Mouse (Mus musculus) limb, embryonic 13.5 days (tissue): Measurements from ENCODE around the gene C730034F03Rik. TPM values are rescaled to one million over a fixed set of nuclear protein-coding genes. Genes with fewer than 3 reads are reported as not detected.

ENCODE experiments used
- ATAC-seq: fragments of 200-750 bp; cut with Nextera tagmentation; 2 replicates; pipeline ENCODE4 v1.8.0; 2017; ENCODE audit warnings: low read depth, moderate number of reproducible peaks, moderate TSS enrichment; ENCODE audit not compliant: low FRiP score
- H3K27ac ChIP-seq: fragments of 300-500 bp; sonication (generic); 2 replicates; pipeline ENCODE4 v1.5.1; 2015; ENCODE audit warnings: inconsistent platforms, mild to moderate bottlenecking, moderate library complexity
- H3K27me3 ChIP-seq: fragments of 300-500 bp; sonication (generic); 2 replicates; pipeline ENCODE4 v1.6.1; 2015; ENCODE audit warnings: mild to moderate bottlenecking, inconsistent platforms
- H3K36me3 ChIP-seq: fragments of 300-500 bp; sonication (generic); 2 replicates; pipeline ENCODE4 v1.6.1; 2015; ENCODE audit warnings: inconsistent platforms, mild to moderate bottlenecking, moderate library complexity
- H3K4me1 ChIP-seq: fragments of 300-500 bp; sonication (generic); 2 replicates; pipeline ENCODE4 v1.6.1; 2015; ENCODE audit warnings: inconsistent platforms
- H3K4me2 ChIP-seq: fragments of 300-500 bp; sonication (generic); replicated peaks from 2 replicates; pipeline ENCODE4 v1.6.1; 2015; ENCODE audit warnings: inconsistent platforms, mild to moderate bottlenecking, moderate library complexity
- H3K4me3 ChIP-seq: fragments of 300-500 bp; sonication (generic); 2 replicates; pipeline ENCODE4 v1.5.1; 2015; ENCODE audit warnings: moderate library complexity, mild to moderate bottlenecking, inconsistent platforms
- H3K9ac ChIP-seq: fragments of 300-500 bp; sonication (generic); 2 replicates; pipeline ENCODE4 v1.6.1; 2015; ENCODE audit warnings: mild to moderate bottlenecking, inconsistent platforms
- H3K9me3 ChIP-seq: fragments of 300-500 bp; sonication (generic); 2 replicates; pipeline ENCODE4 v1.6.1; 2016; ENCODE audit warnings: inconsistent platforms
- WGBS: fragments of 180-500 bp; shearing (Covaris S2); methylation state at CpG from one replicate; pipeline ENCODE4 v1.1.7; 2015; 5-methylcytosine and 5-hydroxymethylcytosine counted together
- polyA plus RNA-seq: library from polyadenylated mRNA; unstranded; fragments of >200 nt; fragmentation: Nextera tagmentation; extraction: Ambion mirVana; gene quantifications from 2 replicates; pipeline ENCODE4 v1.2.1, GENCODE M21; 2015

C730034F03Rik gene
- polyA plus RNA-seq, 1 experiment from 2014 or later, result 3.5 TPM

DNA sequence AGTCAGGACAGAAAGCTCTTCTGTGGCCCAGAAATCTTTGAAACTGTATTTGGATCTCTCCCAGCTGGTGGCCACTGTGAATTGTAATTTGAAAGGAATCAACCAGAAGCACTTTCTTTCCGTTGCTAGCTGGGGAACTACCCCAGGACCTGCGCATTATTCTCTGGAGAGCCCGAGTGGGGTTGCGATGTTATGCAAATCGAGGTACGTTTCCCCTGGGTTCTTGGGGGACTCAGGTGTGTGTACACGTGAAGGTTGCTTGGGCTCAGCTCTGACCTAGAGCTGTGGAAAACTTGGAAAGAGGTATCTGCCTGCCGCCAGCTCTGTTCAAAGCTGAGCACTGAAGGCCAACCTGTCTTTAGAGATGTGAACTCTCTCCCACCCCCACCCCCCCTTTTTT lies 48.4 kb downstream of the C730034F03Rik start:
- H3K27ac ChIP-seq, result no peak overlapping the region
- peaks cover 8% of the 10 kb centered on the region for H3K4me1 ChIP-seq
- H3K9me3 ChIP-seq, result peaks cover 8% of the 10 kb centered on the region; the same call in 1 of the 2 replicates
- H3K9ac ChIP-seq, result no peak overlapping the region
- H3K4me3 ChIP-seq, result no peak overlapping the region
- no peak for ATAC-seq
- H3K4me2 ChIP-seq, result no peak overlapping the region
- H3K36me3 ChIP-seq, result no peaks in the 10 kb centered on the region
- no peaks in the 10 kb centered on the region for H3K27me3 ChIP-seq
- 51% methylated on average over 8 of the region's 8 CpGs for WGBS

DNA sequence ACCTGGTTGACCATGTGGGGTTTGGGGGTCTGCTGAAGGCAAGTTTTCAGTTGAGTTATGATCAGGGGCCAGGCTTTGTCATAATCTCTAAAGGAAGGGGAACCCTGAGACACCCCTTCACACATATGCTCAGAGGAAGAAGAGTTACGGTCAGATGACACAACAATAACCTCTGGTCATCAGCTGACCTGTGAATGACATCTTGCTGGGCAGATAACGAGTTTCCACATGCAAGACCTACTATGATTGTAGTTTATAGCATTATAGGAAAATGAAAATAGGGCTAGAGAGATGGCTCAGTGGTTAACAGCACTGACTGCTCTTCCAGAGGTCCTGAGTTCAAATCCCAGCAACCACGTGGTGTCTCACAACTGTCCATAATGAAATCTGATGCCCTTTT lies 49.2 kb downstream of the C730034F03Rik start:
- Histone ChIP-seq H3K4me3 (no peak overlapping the region), H3K9me3 (peaks cover 8% of the 10 kb centered on the region; the same call in 1 of the 2 replicates), H3K9ac (no peak overlapping the region), H3K27ac (no peak overlapping the region), H3K4me2 (no peak overlapping the region), H3K27me3 (no peaks in the 10 kb centered on the region), H3K4me1 (peaks cover 8% of the 10 kb centered on the region), H3K36me3 (no peaks in the 10 kb centered on the region)
- WGBS, result 88% methylated on average over 3 of the region's 3 CpGs
- ATAC-seq, result no peak

Other genes starting within 250 kb of the C730034F03Rik start
- 130 and 144 TPM in 2 replicates for gene Plxnb2, start 248.8 kb upstream of the C730034F03Rik start, polyA plus RNA-seq
- gene Dennd6b, start 233.1 kb upstream of the C730034F03Rik start, polyA plus RNA-seq, result 22.8 and 25.8 TPM in 2 replicates
- gene Ppp6r2, start 218.0 kb upstream of the C730034F03Rik start, polyA plus RNA-seq, result 31.8 and 36.3 TPM in 2 replicates
- gene Sbf1, start 114.3 kb upstream of the C730034F03Rik start, polyA plus RNA-seq, result 62.8 and 66.3 TPM in 2 replicates
- 0.54 and 0.83 TPM in 2 replicates for gene Adm2, start 106.9 kb upstream of the C730034F03Rik start, polyA plus RNA-seq
- gene Miox, start 95.2 kb upstream of the C730034F03Rik start, polyA plus RNA-seq, result not detected in 2 replicates
- gene Lmf2, start 73.9 kb upstream of the C730034F03Rik start, polyA plus RNA-seq, result 57.6 and 65.1 TPM in 2 replicates
- 146 and 162 TPM in 2 replicates for gene Ncaph2, start 73.9 kb upstream of the C730034F03Rik start, polyA plus RNA-seq
- gene Sco2, start 55.7 kb upstream of the C730034F03Rik start, polyA plus RNA-seq, result 5.4 and 5.8 TPM in 2 replicates
- 1.3 TPM in 2 replicates for gene Tymp, start 52.5 kb upstream of the C730034F03Rik start, polyA plus RNA-seq
- 0.23 and 0.29 TPM in 2 replicates for gene Odf3b, start 50.3 kb upstream of the C730034F03Rik start, polyA plus RNA-seq
- 0.05 TPM in 1 of 2 replicates, not detected in the other for gene Klhdc7b, start 44.7 kb upstream of the C730034F03Rik start, polyA plus RNA-seq
- gene Syce3, start 19.1 kb upstream of the C730034F03Rik start, polyA plus RNA-seq, result not detected in 2 replicates
- 0.52 and 0.57 TPM in 2 replicates for gene Cpt1b, start 3.7 kb upstream of the C730034F03Rik start, polyA plus RNA-seq
- not detected in 2 replicates for gene Gm44502, start 107 bp downstream of the C730034F03Rik start, polyA plus RNA-seq
- gene Chkb, start 319 bp downstream of the C730034F03Rik start, polyA plus RNA-seq, result 55.7 and 63.6 TPM in 2 replicates
- 2.2 and 2.4 TPM in 2 replicates for gene Mapk8ip2, start 24.3 kb downstream of the C730034F03Rik start, polyA plus RNA-seq
- 23.0 TPM in 2 replicates for gene Arsa, start 47.8 kb downstream of the C730034F03Rik start, polyA plus RNA-seq
- 2.6 and 2.7 TPM in 2 replicates for gene Shank3, start 70.0 kb downstream of the C730034F03Rik start, polyA plus RNA-seq
- gene Acr, start 138.7 kb downstream of the C730034F03Rik start, polyA plus RNA-seq, result 0.17 TPM in 1 of 2 replicates, not detected in the other
- 45.3 and 52.1 TPM in 2 replicates for gene Rabl2, start 162.3 kb downstream of the C730034F03Rik start, polyA plus RNA-seq